Mouse (Mus musculus): ENCODE data around the gene Cdh3.

GRCm38 (mm10) chr8:106570386-106570785 is 59.7 kb downstream of the Cdh3 start:
- TF ChIP-seq CTCF (IDR thresholded peaks at IDR 0.05; ENCODE audit: insufficient read depth, low read depth, low read length) (no peak), POLR2A (IDR thresholded peaks at IDR 0.05; ENCODE audit: insufficient read depth, low read depth, low read length) (no peak)

Data from olfactory bulb, adult 2 months (tissue).